Mouse (Mus musculus) forebrain, embryonic 12.5 days (tissue): Measurements from ENCODE around the gene Dnah17. TPM values are rescaled to one million over a fixed set of nuclear protein-coding genes. Genes with fewer than 3 reads are reported as not detected.

Experiments used
- ATAC-seq: fragments of 200-750 bp; cut with Nextera tagmentation; 2 replicates; pipeline ENCODE4 v1.8.0; 2017; ENCODE audit warnings: moderate TSS enrichment; ENCODE audit not compliant: low FRiP score
- H3K27ac ChIP-seq: fragments of 300-500 bp; sonication (generic); 2 replicates; pipeline ENCODE4 v1.5.1; 2016; ENCODE audit warnings: mild to moderate bottlenecking
- H3K27me3 ChIP-seq: fragments of 300-500 bp; sonication (generic); 2 replicates; pipeline ENCODE4 v1.6.1; 2016; ENCODE audit warnings: mild to moderate bottlenecking
- H3K36me3 ChIP-seq: fragments of 300-500 bp; sonication (generic); replicated peaks from 2 replicates; pipeline ENCODE4 v1.6.1; 2016; ENCODE audit warnings: mild to moderate bottlenecking
- H3K4me1 ChIP-seq: fragments of 300-500 bp; sonication (generic); 2 replicates; pipeline ENCODE4 v1.6.1; 2016
- H3K4me2 ChIP-seq: fragments of 300-500 bp; sonication (generic); 2 replicates; pipeline ENCODE4 v1.6.1; 2016; ENCODE audit warnings: mild to moderate bottlenecking, moderate library complexity
- H3K4me3 ChIP-seq: fragments of 300-500 bp; sonication (generic); replicated peaks from 2 replicates; pipeline ENCODE4 v1.5.1; 2016; ENCODE audit warnings: mild to moderate bottlenecking
- H3K9ac ChIP-seq: fragments of 300-500 bp; sonication (generic); 2 replicates; pipeline ENCODE4 v1.6.1; 2016; ENCODE audit warnings: mild to moderate bottlenecking
- H3K9me3 ChIP-seq: fragments of 300-500 bp; sonication (generic); 2 replicates; pipeline ENCODE4 v1.6.1; 2016
- WGBS: fragments of 180-500 bp; shearing (Covaris S2); methylation state at CpG from one replicate; pipeline ENCODE4 v1.1.7; 2016; 5-methylcytosine and 5-hydroxymethylcytosine counted together
- polyA plus RNA-seq: library from polyadenylated mRNA; unstranded; fragments of >200 nt; fragmentation: Nextera tagmentation; extraction: Ambion mirVana; gene quantifications from 2 replicates; pipeline ENCODE4 v1.2.1, GENCODE M21; 2016

Dnah17 gene
- polyA plus RNA-seq, 1 experiment from 2014 or later: 0.34 TPM

DNA sequence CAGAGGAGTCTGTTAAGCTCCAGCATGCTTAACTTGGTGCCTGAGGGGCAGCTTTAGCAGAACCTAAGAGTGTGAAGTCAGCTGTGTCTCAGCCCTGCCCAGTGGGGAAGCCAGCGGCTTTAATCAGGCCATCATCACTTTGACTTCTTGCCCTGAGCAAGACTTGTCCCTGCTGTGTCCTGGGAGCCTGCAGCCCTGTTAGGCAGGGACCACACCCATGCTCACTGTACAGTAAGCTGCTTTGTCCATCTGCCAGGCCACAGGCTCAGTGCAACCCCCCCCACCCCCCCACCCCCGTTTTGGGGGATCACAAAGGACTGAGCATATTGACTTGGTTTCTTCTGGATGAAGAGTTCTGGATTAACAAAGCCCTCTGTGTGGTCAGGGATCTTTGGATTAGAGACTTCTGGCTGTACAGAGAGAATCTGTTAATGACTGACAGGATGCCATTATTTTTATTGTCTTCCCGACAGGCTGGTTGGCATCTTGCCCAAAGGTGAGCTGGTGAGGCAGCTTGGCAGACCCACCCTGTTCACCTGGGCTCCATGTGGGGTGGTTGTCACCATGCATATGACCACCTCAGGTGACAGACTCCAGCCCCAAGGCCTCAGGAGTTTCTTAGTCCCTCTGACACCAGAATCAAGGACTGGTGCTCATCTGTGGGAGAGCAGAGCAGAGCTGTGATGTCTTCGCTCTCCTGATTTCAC is 120.4 kb downstream of the Dnah17 start:
- no peak for ATAC-seq
- no peaks in the 10 kb centered on the region for H3K9me3 ChIP-seq
- WGBS: 66% methylated on average over 4 of the region's 4 CpGs
- no peak overlapping the region for H3K4me3 ChIP-seq
- H3K36me3 ChIP-seq: peaks cover 23% of the 10 kb centered on the region
- no peaks in the 10 kb centered on the region for H3K27me3 ChIP-seq
- H3K4me1 ChIP-seq: peaks cover 28% of the 10 kb centered on the region
- H3K9ac ChIP-seq: peak overlapping the region; percentile 25; the same call in 1 of the 2 replicates
- no peak overlapping the region for H3K4me2 ChIP-seq
- peak overlapping the region; percentile 27; the same call in 1 of the 2 replicates for H3K27ac ChIP-seq

DNA sequence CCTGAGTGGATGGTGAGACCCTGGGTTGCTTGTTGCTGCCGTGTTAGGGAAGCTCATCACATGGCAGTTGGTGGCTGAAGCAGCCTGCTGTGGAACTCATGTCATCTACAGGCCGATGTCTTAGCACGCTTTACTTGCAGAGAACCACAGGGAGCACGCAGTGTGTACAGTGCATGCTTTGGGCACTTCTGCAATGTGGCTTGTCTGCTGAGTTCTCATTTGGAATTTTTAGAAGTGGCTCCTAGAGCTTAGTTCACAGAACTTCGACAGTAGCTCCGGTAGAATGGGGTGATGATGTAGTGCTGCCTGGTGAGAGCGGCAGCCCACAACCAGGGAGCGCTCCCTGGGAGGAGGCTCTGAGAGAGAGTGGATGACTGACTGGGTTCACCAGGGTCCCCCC is 121.6 kb downstream of the Dnah17 start:
- WGBS: 91% methylated on average over 8 of the region's 8 CpGs
- H3K9me3 ChIP-seq: no peaks in the 10 kb centered on the region
- no peaks in the 10 kb centered on the region for H3K27me3 ChIP-seq
- H3K4me1 ChIP-seq: peaks cover 28% of the 10 kb centered on the region
- no peak overlapping the region for H3K4me2 ChIP-seq
- H3K4me3 ChIP-seq: no peak overlapping the region
- peak overlapping the region; percentile 29; the same call in 1 of the 2 replicates for H3K9ac ChIP-seq
- H3K36me3 ChIP-seq: peaks cover 30% of the 10 kb centered on the region
- no peak overlapping the region for H3K27ac ChIP-seq
- ATAC-seq: no peak

DNA sequence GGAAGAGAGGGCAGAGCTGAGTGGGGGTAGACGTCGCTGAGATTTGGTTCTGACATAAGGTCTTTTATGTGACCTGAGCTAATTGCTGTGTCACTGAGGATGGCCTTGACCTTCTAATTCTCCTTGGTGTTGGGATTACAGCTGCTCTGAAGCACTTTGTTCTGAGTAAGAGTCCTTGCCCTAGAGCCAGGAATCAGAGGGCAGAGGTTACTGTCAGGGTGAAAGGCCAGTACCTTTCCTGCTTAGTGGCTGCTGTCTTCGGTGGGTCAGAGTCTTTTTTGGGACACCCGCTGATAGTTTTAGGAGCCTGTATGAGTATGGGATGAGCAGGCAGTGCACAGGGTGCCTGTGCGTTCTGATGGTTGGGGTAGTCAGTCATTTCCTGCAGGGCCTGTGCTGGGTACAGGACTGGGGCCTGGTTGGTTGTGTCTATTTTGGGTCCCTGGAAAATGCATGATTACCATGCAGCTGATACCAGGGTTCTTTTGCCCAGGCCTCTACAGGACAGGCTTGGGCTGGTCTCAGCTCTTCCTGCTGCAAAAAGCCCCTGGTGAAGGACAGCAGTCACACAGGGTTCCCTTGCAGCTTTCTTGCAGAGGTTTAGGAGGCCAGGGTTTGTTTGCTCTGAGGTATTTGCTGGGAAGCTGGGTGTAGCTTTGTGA is 122.2 kb downstream of the Dnah17 start:
- no peaks in the 10 kb centered on the region for H3K9me3 ChIP-seq
- no peak overlapping the region for H3K27ac ChIP-seq
- no peak for ATAC-seq
- H3K27me3 ChIP-seq: no peaks in the 10 kb centered on the region
- peaks cover 28% of the 10 kb centered on the region for H3K4me1 ChIP-seq
- H3K36me3 ChIP-seq: peaks cover 36% of the 10 kb centered on the region
- WGBS: 64% methylated on average over 5 of the region's 5 CpGs
- H3K9ac ChIP-seq: no peak overlapping the region
- H3K4me2 ChIP-seq: no peak overlapping the region
- no peak overlapping the region for H3K4me3 ChIP-seq

DNA sequence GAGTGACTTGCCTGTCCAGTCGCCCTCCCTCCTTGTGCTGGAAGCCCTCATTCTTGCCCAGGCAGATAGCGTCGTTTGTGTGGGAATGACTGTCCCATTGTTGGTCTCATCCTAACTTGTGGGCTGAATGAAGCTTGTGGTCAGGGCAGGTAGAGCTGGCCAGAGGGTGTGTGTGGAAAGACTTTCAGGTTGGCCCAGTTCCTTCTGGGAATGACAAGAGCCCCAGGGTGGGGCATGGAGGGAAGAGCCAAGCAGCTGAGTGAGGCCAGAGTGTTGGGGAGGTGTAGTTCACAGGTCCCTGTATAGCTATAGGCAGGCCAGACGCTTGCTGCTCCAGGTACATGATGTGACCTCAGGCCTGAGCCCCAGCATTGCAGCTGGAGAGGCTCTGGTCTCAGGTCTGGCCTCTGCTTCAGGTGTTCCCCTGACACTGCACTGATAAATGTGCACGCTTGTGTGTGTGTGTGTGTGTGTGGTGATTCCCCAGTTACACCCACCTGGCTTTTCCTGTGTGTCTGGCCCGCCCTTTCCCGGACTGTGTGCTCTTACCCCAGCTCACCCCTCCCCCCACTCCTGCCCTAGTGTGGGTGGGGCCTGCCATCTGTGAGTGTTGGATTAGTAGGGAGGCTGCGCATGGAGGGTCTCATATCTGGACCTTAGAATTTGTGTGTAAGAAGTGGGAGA is 122.8 kb downstream of the Dnah17 start:
- ATAC-seq: no peak
- WGBS: 81% methylated on average over 8 of the region's 8 CpGs
- no peak overlapping the region for H3K4me3 ChIP-seq
- H3K4me1 ChIP-seq: peaks cover 28% of the 10 kb centered on the region
- H3K27me3 ChIP-seq: no peaks in the 10 kb centered on the region
- no peaks in the 10 kb centered on the region for H3K9me3 ChIP-seq
- H3K36me3 ChIP-seq: peaks cover 42% of the 10 kb centered on the region
- no peak overlapping the region for H3K4me2 ChIP-seq
- H3K27ac ChIP-seq: no peak overlapping the region
- H3K9ac ChIP-seq: no peak overlapping the region

DNA sequence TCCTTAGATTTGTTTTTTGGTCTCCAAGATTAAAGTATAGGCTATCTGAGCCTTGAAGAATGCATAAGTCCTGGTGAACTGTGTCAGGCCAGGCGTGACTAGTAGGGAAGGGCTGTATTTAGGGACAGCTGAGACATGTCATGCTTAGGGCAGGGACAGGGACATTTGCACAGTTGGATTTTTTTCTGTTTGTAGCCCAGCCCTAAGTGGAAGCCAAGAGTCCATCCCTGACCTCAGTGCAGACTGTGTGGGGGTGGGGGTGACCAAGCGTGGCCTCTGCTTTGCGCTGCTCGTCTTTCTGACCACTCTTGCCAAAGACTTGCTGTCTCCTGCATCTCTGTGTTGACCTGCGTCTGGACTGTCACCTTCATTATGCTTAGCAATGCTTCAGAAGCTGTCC is 126.2 kb downstream of the Dnah17 start:
- no peak for ATAC-seq
- Histone ChIP-seq H3K4me3 (no peak overlapping the region), H3K27me3 (no peaks in the 10 kb centered on the region), H3K9me3 (no peaks in the 10 kb centered on the region), H3K4me2 (no peak overlapping the region), H3K36me3 (peaks cover 74% of the 10 kb centered on the region), H3K4me1 (peaks cover 17% of the 10 kb centered on the region), H3K27ac (no peak overlapping the region), H3K9ac (no peak overlapping the region)
- whole genome bisulfite sequencing: 91% methylated on average over 5 of the region's 5 CpGs

DNA sequence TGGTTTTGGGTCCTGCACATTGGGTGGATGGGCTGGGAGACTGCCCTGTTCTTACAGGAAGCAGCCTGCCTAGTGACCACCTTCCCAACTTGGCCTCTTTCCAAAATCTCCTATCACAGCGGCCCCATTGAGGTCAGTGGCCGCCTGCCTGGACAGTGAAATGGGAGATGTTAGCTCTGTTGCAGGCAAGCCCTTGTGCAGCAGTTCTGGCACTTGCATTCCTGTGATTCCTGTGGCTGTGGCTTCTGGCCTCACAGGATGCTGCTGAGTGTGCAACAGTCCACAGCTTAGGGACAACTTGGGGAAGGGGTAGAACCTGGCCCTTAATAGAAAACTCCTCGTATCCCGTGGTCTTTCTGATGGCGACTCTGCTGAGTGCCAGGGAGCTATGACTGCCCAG is 126.7 kb downstream of the Dnah17 start:
- H3K4me2 ChIP-seq: no peak overlapping the region
- no peak overlapping the region for H3K4me3 ChIP-seq
- H3K9ac ChIP-seq: no peak overlapping the region
- peaks cover 79% of the 10 kb centered on the region for H3K36me3 ChIP-seq
- no peaks in the 10 kb centered on the region for H3K9me3 ChIP-seq
- H3K27me3 ChIP-seq: no peaks in the 10 kb centered on the region
- peaks cover 12% of the 10 kb centered on the region for H3K4me1 ChIP-seq
- no peak for ATAC-seq
- H3K27ac ChIP-seq: no peak overlapping the region
- 83% methylated on average over 5 of the region's 5 CpGs for WGBS

DNA sequence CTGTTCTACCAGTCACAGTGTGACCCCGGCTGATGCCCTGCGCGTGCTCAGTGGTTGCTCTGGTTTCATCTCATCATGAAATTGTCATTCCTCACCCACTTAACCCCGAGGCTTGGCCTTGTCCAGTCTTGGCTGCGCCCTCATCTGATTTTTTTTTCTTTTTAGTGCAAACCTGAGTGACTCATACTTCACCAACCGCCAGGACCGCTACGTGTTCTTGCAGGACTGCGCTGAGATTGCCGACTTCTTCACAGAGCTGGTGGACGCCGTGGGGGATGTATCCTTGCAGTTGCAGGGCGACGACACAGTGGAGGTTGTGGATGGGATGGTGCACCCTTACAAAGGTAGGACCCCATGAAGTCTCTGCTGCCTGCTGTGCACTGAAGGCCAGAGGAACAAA is 127.3 kb downstream of the Dnah17 start:
- no peak overlapping the region for H3K27ac ChIP-seq
- H3K9ac ChIP-seq: no peak overlapping the region
- no peaks in the 10 kb centered on the region for H3K27me3 ChIP-seq
- no peak overlapping the region for H3K4me2 ChIP-seq
- no peaks in the 10 kb centered on the region for H3K9me3 ChIP-seq
- H3K4me3 ChIP-seq: no peak overlapping the region
- peaks cover 84% of the 10 kb centered on the region for H3K36me3 ChIP-seq
- no peak for ATAC-seq
- 96% methylated on average over 14 of the region's 14 CpGs for WGBS
- H3K4me1 ChIP-seq: peaks cover 15% of the 10 kb centered on the region

DNA sequence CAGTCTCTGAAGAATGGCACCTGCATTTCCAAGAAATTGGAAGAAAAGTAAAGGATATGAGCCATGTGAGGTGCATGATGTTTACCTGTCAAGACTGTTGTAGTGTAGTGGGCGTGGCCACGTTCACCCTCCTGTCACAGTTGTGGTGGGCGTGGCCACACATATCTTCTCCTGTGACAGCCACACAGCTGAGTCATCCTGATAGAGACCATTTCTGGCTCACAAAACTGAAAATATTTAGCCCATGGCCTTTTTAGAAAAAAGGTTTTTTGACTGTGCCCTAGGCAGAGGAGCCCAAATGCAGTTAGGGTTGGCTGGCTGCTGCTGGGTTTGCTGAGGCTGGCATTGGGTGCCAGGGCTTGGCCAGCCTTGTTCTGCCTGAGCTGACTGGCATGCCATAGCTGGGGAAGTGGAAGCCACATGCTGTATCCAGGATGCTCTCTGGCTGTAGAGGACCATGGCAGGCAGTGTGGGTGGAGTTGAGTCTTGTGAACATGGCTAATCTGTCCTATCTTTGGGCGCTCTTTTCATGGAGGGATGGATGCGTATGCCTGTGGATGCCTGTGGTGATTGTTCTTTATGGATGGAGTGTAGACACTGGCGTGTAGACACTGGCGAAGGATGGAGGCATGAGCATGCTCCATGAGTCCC is 129.7 kb downstream of the Dnah17 start:
- Histone ChIP-seq H3K4me3 (no peak overlapping the region), H3K27ac (0 out of 2 replicates have a peak overlapping the region, but pooled peaks have one; percentile 42), H3K36me3 (peaks cover 73% of the 10 kb centered on the region), H3K9ac (no peak overlapping the region), H3K4me2 (no peak overlapping the region), H3K9me3 (no peaks in the 10 kb centered on the region), H3K4me1 (0 out of 2 replicates have a peak, but pooled peaks cover 5% of the 10 kb centered on the region), H3K27me3 (no peaks in the 10 kb centered on the region)
- no peak for ATAC-seq
- WGBS: 95% methylated on average over 7 of the region's 7 CpGs

DNA sequence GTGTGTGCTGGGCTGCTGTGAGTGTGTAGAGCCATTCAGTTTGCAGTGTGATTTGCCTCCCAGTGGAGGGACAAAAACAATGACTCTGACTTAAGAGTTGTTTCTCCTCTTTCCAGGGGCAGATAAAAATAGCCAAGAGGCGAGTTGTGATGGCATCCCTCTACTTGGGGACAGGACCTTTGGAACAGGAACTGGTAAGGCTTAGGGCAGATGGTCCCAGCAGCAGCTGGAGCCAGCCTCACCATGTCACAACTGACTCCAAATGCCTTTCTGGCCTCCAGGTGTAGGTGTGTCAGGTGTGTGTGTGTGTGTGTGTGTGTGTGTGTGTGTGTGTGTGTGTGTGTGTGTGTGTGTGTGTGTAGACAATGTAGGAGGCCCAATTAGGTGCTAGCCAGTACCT is 130.4 kb downstream of the Dnah17 start:
- Histone ChIP-seq H3K4me1 (peaks cover 5% of the 10 kb centered on the region; the same call in 1 of the 2 replicates), H3K27me3 (no peaks in the 10 kb centered on the region), H3K4me3 (no peak overlapping the region), H3K9ac (no peak overlapping the region), H3K36me3 (peaks cover 66% of the 10 kb centered on the region), H3K4me2 (no peak overlapping the region), H3K27ac (no peak overlapping the region), H3K9me3 (no peaks in the 10 kb centered on the region)
- WGBS: 74% methylated on average over 1 of the region's 1 CpGs
- ATAC-seq: no peak

DNA sequence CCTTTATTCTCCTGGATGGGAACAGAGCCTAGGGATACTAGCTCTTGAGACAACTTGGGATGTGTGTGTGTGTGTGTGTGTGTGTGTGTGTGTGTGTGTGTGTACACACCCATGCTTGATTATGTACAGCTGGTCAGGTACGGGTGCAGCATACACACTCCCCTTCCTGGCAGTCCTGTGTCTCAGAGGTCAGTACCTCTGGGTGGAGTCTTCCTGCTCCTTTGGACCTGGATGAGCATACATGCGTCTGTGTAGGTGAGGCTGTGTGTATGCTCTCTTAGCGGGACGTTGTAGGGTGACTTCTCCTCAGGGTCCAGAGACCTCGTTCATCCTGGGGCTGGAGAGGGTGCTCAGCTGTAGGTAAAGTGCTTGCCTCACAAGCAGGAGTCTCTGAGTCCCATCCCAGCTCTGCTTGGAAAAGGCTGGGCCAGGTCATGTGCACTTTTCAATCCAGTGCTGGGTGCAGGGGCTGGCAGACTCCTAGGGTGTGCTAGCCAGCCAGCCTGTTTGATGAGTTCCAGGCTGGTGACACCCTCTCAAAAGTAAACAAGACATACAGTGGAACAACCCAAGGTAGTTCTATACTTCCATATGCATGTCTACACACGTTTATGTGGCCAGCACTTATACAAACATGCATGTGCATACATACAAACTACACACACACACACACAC is 131.0 kb downstream of the Dnah17 start:
- no peak overlapping the region for H3K4me3 ChIP-seq
- H3K27ac ChIP-seq: no peak overlapping the region
- peaks cover 5% of the 10 kb centered on the region; the same call in 1 of the 2 replicates for H3K4me1 ChIP-seq
- no peak overlapping the region for H3K4me2 ChIP-seq
- ATAC-seq: no peak
- H3K9ac ChIP-seq: no peak overlapping the region
- no peaks in the 10 kb centered on the region for H3K27me3 ChIP-seq
- H3K36me3 ChIP-seq: peaks cover 60% of the 10 kb centered on the region
- H3K9me3 ChIP-seq: no peaks in the 10 kb centered on the region
- 89% methylated on average over 6 of the region's 6 CpGs for WGBS

DNA sequence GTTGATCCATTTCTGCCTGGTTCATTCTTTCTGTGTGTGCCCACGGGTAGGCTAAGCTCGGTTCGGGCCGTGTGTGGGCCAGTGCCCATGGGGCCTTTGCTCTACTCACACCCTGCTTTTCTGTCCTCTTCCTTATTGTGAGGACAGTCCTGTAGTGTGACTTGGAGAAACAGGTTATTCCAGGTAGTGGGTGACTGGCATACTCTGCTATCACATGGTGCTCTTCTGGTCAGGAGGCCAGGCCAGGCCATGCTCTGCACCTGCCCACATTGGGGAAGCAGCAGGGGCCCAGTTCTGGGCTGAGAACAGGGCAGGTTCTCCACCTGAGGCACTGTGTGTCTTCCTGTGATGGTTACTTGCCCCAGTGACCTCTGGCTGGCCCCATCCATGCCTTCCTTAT is 132.1 kb downstream of the Dnah17 start:
- Histone ChIP-seq H3K4me3 (no peak overlapping the region), H3K36me3 (peaks cover 49% of the 10 kb centered on the region), H3K27ac (no peak overlapping the region), H3K27me3 (no peaks in the 10 kb centered on the region), H3K9me3 (no peaks in the 10 kb centered on the region), H3K4me2 (no peak overlapping the region), H3K9ac (no peak overlapping the region), H3K4me1 (peaks cover 12% of the 10 kb centered on the region; the same call in 1 of the 2 replicates)
- ATAC-seq: no peak
- WGBS: 95% methylated on average over 4 of the region's 4 CpGs

DNA sequence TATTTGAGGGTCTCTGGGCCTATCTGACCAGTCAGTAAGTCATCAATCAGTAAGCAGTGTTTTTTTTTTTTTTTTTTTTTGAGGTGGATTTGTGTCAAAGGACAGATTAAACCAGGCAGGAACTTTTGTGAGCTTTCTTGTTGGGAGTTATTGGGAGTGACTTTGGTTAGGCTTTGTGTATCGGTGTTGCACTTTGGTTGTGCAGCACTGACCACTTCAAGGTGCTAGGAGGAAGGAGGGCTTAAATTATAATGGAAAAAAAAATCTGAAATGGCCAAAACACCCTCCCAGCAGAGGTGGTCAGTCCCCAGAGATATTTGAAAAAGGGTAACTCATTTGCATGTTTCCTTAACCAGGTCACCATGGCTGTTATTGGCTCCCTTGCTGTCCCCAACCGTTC is 133.3 kb downstream of the Dnah17 start:
- Histone ChIP-seq H3K27ac (no peak overlapping the region), H3K9ac (no peak overlapping the region), H3K4me3 (no peak overlapping the region), H3K4me2 (no peak overlapping the region), H3K36me3 (peaks cover 38% of the 10 kb centered on the region), H3K27me3 (no peaks in the 10 kb centered on the region), H3K4me1 (peaks cover 20% of the 10 kb centered on the region; the same call in 1 of the 2 replicates), H3K9me3 (no peaks in the 10 kb centered on the region)
- 99% methylated on average over 2 of the region's 2 CpGs for WGBS
- no peak for ATAC-seq
